ENCODE assay signal across 15 mouse cellular contexts in the genomic region with DNA sequence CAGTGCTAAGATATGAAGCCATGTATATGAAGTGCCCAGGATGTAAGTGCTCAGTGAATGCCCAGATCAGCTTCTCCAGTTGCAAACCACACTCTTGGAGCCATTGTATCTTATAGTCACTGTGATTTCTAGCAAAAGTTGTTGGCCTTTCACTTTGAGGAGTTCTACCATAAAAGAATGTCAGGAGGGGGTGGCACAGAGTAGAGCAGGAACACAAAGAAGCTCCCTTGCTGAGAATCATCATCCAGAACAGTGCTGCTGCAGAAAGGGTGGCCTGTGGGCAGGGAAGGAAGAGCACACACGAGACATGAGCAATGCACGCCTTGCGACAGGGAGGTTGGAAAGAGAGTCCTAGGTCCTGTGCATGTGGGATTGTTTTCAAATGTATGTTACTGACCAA.
"Had no signal": no experiment of that assay in that cellular context is flagged by ENCODE, and none has a peak within 500 bp of the region (broad histone marks: within the 10 kb centered on the region; RNA-seq: fewer than 3 reads in every experiment).

No protein-coding gene starts in this region.

- H3K4me2 ChIP-seq: lung, embryonic 14.5 days; midbrain, embryonic 12.5 days; midbrain, embryonic 15.5 days; neural tube, embryonic 12.5 days; stomach, embryonic 15.5 days had no signal

- H3K4me3 ChIP-seq: megakaryocyte, embryonic 14.5 days; midbrain, embryonic 12.5 days; midbrain, embryonic 15.5 days; neural tube, embryonic 12.5 days; stomach, embryonic 15.5 days had no signal

- H3K36me3 ChIP-seq: midbrain, embryonic 12.5 days; midbrain, embryonic 15.5 days; neural tube, embryonic 12.5 days; stomach, embryonic 15.5 days had no signal

- H3K9me3 ChIP-seq: megakaryocyte, embryonic 14.5 days; midbrain, embryonic 12.5 days; midbrain, embryonic 15.5 days; neural tube, embryonic 12.5 days; stomach, embryonic 15.5 days had no signal

- ATAC-seq: midbrain, embryonic 15.5 days had no signal

- DNase-seq: lung, adult 18-20 months; lung, embryonic 14.5 days; lung, postnatal 10 days; lung, postnatal 36 days; right cerebral cortex, postnatal 14 days; thymus, adult 2 months; thymus, postnatal 25 days; thymus, postnatal 4 days had no signal

- H3K27ac ChIP-seq: macrophage; midbrain, embryonic 12.5 days; midbrain, embryonic 15.5 days; neural tube, embryonic 12.5 days; stomach, embryonic 15.5 days; stomach, postnatal 0 days had no signal

- H3K4me1 ChIP-seq: neural tube, embryonic 12.5 days; stomach, embryonic 15.5 days had no signal

- H3K9ac ChIP-seq: lung, embryonic 14.5 days; midbrain, embryonic 12.5 days; midbrain, embryonic 15.5 days; neural tube, embryonic 12.5 days; stomach, embryonic 15.5 days had no signal

- H3K27me3 ChIP-seq: megakaryocyte, embryonic 14.5 days; midbrain, embryonic 12.5 days; midbrain, embryonic 15.5 days; neural tube, embryonic 12.5 days; stomach, embryonic 15.5 days had no signal
